Mouse (Mus musculus) olfactory bulb, adult 2 months (tissue): Measurements from ENCODE around the gene Bglap3.

Source experiments
- CTCF ChIP-seq: fragments of 200-500 bp; IDR thresholded peaks from 2 replicates; pipeline ENCODE4 v1.5.1; 2012; ENCODE audit warnings: low read depth, mild to moderate bottlenecking, low read length, moderate library complexity; ENCODE audit not compliant: insufficient read depth
- POLR2A ChIP-seq: fragments of 200-500 bp; IDR thresholded peaks from 2 replicates; pipeline ENCODE4 v1.6.1; 2012; ENCODE audit warnings: mild to moderate bottlenecking, low read depth, low read length, moderate library complexity; ENCODE audit not compliant: insufficient read depth

DNA sequence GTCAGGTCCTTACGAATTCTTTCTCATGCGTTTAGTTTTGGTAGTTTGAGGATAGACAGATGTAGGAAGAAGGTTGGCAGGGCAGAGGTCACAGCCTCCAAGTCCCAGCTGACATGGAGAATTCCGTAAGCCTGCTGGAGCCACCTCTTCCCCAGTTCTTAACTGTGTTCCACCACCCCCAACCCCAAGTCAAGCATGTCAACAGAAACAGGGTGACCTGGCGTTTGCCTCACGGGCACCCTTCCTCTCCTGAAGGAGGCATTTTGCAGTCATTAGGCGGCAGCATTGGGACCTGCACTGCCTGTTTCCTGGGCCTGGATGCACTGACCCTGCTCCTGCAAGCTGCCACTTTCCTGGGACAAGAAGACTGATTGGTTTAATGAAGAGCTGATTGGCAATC, 45.5 kb upstream of the Bglap3 start:
- TF ChIP-seq CTCF = no peak
- TF ChIP-seq POLR2A = no peak
